Mouse (Mus musculus) left cerebral cortex, postnatal 4 days (tissue): ENCODE results near the gene Cramp1l. TPM values are rescaled to one million over a fixed set of nuclear protein-coding genes. Genes with fewer than 3 reads are reported as not detected.

Source experiments
- total RNA-seq, 2 experiments: library from RNA; stranded (reverse); gene quantifications; 2 replicates each; pipeline ENCODE4 v1.2.3; 2021

Gene Cramp1l
- total RNA-seq, 2 experiments from 2014 or later, result 27.7 to 29.0 TPM

Other genes starting within 250 kb of the Cramp1l start
- gene Meiob, start 211.5 kb downstream of the Cramp1l start, total RNA-seq, result not detected
- 10 to 100 TPM; 48.0 to 50.0 TPM for gene Hagh, start 175.6 kb downstream of the Cramp1l start, total RNA-seq
- 10 to 100 TPM; 13.1 to 13.8 TPM for gene Fahd1, start 165.4 kb downstream of the Cramp1l start, total RNA-seq
- under 1 TPM in 1 of 2 experiments, not detected in 1; 0.22 TPM for gene Igfals, start 149.8 kb downstream of the Cramp1l start, total RNA-seq
- gene Nubp2, start 129.4 kb downstream of the Cramp1l start, total RNA-seq, result 10 to 100 TPM; 35.9 to 39.3 TPM
- 10 to 100 TPM; 43.6 to 46.0 TPM for gene Spsb3, start 129.1 kb downstream of the Cramp1l start, total RNA-seq
- 10 to 100 TPM; 36.2 to 36.4 TPM for gene Eme2, start 120.7 kb downstream of the Cramp1l start, total RNA-seq
- 10 to 100 TPM; 48.9 to 50.0 TPM for gene Mrps34, start 120.7 kb downstream of the Cramp1l start, total RNA-seq
- gene Nme3, start 119.3 kb downstream of the Cramp1l start, total RNA-seq, result 10 to 100 TPM; 38.7 to 43.0 TPM
- 100 to 1,000 TPM; 255 to 270 TPM for gene Mapk8ip3, start 78.8 kb downstream of the Cramp1l start, total RNA-seq
- 10 to 100 TPM; 31.5 to 37.2 TPM for gene Jpt2, start 55.1 kb downstream of the Cramp1l start, total RNA-seq
- gene Ift140, start 297 bp upstream of the Cramp1l start, total RNA-seq, result 10 to 100 TPM; 29.9 to 32.2 TPM
- gene Tmem204, start 67.8 kb upstream of the Cramp1l start, total RNA-seq, result 1 to 10 TPM; 5.4 to 6.7 TPM
- 10 to 100 TPM; 58.3 to 59.3 TPM for gene Telo2, start 100.2 kb upstream of the Cramp1l start, total RNA-seq
- under 1 TPM; 0.32 to 0.34 TPM for gene Ptx4, start 105.0 kb upstream of the Cramp1l start, total RNA-seq
- 10 to 100 TPM; 40.9 to 42.5 TPM for gene Clcn7, start 117.6 kb upstream of the Cramp1l start, total RNA-seq
- under 1 TPM in 1 of 2 experiments, not detected in 1; 0.16 TPM for gene Ccdc154, start 146.7 kb upstream of the Cramp1l start, total RNA-seq
- gene Gm38655, start 159.7 kb upstream of the Cramp1l start, total RNA-seq, result not detected
- gene BC003965, start 168.8 kb upstream of the Cramp1l start, total RNA-seq, result 10 to 100 TPM; 16.8 to 18.6 TPM
- 10 to 100 TPM; 23.5 to 26.9 TPM for gene Unkl, start 172.6 kb upstream of the Cramp1l start, total RNA-seq
- gene Gnptg, start 224.3 kb upstream of the Cramp1l start, total RNA-seq, result 10 to 100 TPM; 54.6 to 56.0 TPM
- 10 to 100 TPM; 29.7 to 33.8 TPM for gene Tsr3, start 224.4 kb upstream of the Cramp1l start, total RNA-seq
- gene Baiap3, start 240.6 kb upstream of the Cramp1l start, total RNA-seq, result 10 to 100 TPM in 1 of 2 experiments, 1 to 10 TPM in 1; 5.2 to 24.2 TPM